Mouse (Mus musculus) naive thymus-derived CD4-positive, alpha-beta T cell, adult 2 months (primary cell): Measurements from ENCODE around the gene Rab43.
"Not testable (repeated sequence)": the region's sequence is repeated elsewhere in the genome, so short reads cannot be mapped to it uniquely, and the experiment has no call there.

Source experiments
- DNase-seq: peaks from one replicate; pipeline ENCODE4 v3.0.0-alpha.2; 2011; ENCODE audit warnings: low read depth

The Rab43 gene

DNA sequence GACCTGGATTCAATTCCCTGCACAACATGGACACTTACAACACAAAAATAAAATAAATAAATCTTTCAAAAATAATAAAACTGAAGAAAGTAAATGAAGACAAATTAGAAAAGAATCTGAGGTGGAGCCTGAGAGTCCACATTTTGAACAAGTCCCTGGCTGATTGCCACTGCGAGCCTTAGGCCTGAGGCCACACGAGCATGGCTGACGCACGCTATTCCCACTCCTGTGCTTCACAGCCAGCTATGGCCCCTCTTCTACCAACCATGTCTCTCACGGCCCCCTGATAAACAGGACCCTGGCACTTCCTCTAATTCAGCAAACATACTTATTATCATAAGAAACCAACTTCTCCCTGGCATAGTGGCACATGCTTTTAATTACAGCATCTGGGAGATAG, 25.3 kb downstream of the Rab43 start:
- no peak for DNase-seq

DNA sequence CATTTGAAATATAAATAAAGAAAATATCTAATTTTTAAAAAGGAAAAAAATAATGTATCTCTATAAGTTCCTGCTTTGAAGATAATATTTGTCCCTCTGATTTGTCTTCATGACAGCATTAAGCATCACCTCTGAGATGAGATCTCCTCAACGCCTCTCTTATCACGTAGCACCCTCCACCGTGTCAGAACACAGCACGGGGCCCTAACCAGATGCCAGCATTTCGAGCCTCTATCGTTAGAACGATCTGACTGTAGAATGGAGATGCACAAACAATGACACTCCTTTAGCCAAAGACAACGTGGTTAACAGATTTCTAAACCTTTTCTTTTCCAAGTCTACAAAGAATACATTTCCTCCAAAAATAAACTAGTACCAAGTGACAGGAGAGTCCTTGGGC, 27.9 kb downstream of the Rab43 start:
- no peak for DNase-seq

DNA sequence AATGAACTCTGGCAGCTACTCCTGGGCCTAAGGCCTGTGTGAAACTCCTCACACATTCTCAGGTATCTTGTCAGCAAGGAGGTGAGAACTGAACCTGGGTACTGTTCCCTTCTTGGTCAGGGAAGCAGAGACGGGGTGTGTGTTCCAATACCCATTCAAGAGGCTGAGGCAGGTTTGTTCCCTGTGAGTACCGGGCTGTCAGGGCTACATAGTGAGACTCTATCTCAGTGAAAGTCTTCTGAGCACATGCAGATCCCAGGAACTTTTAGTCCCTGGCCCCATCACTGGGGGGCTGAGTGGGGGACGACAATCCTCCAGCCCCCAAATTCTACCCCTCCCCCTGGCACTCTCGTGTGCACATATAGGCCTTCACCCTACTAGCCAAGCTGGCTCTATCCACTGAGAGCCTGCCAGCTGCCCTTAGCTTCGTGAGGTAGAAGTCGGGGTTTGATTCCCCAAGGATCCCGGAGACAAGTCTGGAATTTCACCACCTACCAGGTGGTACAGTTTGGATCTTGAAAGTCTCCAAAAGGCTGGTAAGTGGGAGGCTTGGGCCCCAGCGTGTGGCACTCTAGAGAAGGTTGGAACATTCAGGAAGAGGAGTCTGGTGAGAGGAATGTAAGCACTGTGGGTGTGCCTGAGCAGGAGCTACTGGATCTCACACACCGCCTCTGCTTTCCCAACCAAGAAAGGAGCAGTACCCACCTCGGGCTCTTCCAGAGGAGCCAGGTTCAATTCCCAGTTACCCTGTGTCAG, 31.2 kb downstream of the Rab43 start:
- no peak for DNase-seq

DNA sequence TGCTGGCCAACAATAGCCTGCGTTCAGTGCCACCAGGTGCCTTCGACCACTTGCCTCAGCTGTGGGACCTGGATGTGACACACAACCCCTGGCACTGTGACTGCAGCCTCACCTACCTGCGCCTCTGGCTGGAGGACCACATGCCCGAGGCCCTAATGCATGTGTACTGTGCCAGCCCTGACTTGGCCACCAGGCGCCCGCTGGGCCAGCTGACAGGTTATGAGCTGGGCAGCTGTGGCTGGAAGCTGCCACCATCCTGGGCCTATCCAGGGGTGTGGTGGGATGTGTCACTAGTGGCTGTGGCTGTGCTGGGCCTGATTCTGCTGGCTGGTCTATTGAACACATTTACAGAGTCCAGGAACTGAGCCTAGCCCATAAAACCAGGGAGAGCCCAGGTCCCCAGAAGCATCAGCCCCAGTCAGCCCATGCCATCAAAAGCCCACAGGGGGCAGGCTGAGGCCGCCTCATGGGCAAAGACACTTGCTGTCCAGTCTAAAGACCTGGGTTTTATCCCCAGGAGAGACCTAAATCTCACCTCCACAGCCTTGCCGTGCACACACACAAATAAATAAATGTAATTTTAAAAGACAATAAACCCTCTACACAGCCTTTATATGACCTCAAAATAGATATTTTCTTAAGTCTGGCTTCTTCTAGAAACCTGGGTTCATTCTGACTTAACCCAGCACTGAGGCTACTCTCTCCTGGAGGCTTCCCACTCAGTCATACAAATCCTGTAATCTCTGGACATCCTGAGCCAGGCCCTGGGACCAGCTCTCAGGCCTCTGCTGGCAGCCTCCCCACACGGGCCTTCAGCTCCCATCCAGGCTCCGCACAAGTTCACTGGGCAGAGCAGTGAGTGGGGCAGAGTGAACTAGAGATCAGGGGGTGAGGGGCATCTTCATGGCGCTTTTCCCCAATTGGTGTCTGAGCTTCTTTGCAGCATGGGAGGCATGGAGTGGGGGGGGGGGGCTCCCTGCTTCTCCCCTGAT, 32.5 kb downstream of the Rab43 start:
- no peak for DNase-seq

DNA sequence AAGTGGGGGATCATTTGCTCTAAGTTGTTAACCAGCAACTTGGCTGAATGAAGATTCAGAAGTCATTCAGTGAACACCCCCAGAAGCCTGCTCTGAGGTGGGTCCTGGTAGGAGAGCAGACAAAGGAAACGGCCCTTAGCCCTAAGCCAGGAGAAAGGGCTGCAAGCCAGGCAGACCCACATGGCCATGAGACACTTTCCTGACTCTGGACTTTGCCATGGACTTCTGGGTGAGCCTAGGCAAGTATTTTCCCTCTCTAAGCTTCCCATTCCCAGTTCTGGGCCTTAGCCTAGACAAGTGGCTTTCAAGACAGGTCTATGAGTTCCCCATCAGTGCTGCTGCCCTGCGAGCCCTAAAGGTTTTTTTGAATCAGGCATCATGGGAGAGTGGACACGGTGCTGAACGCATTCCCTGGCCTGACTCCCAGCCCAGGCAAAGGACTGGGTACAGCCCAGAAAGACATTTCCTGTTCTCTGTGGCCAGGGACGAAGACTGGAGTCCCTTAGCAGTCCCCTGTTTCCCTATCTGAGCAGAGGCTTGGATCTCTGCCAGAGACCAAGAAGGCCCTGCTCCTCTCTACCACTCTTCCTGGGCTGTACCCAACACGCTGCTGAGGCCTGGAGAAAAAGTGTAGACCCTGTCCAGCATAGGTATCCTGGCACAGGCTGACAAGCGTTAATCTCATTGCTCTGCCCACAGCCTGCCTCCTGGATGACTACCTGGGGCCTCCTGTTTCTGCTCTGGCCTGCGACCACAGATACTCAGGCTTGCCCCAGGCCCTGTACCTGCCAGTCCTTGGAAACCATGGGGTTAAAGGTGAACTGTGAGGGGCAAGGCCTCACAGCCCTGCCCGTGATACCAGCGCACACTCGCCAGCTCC, 33.4 kb downstream of the Rab43 start:
- DNase-seq: no peak

DNA sequence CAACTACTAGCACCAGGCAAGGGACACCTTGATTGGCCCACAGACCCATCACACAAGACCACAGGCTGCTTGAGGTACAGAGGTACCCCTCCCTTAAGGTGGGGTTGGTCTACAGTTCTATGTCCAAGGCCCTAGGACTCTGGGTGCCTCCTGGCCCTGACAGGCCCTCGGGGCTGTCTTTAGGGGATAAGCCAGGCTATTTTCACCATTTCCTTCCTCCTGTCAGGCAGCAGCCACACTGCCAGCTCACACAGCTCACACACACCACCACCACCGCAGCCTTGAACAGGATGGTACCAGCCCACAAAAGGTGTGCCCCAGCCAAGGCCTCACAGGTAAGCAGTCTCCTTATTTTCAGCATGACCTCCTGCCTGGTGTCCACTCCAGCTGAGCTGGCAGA, 34.1 kb downstream of the Rab43 start, which contains the start of gene Gp9:
Gp9 (plus strand) TSS at position 231 of the 400 bp plus-strand sequence.
- DNase-seq: no peak

DNA sequence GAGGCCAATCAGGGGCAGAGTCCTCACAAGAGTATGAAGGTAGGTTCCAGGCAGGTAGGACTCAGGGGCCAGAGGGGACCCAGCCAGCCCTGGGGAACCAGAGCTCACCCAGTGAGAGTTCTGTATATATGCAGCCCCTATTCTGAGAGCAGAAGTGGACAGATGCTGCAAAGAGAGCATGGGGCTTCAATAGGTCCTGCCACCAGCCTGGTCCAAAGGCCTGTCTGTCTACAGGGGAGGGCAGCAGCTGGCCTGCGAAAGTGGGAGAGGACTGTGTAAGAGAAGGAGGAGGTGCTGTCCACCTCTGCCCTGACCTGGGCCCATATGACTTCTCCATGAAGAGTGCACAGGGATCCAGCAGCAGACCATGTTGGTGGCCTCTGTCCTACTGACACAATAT, 35.3 kb downstream of the Rab43 start:
- DNase-seq: no peak

DNA sequence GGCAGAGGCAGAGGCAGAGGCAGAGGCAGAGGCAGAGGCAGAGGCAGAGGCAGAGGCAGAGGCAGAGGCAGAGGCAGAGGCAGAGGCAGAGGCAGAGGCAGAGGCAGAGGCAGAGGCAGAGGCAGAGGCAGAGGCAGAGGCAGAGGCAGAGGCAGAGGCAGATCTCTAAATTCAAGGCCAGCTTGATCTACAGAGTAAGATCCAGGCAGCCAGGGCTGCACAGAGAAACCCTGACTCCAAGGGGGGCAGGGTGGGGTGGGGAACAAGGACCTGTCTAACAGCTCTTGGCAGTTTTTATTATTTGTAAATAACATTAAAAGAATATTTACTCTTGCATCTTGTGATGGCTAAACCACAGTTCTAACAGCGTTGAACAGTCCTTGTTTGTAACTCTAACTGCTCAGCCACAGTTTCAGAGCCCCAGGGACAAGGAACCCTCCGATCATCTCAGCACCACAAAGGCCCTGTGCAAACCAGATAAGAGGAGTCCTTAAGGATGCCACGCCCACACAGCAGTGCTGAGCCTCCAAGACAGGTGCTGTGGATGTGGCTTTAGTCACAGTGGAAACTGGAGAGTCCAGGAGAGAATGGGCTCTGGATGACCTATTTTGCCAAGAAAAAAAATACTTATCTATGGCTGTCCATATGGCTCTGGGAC, 36.2 kb downstream of the Rab43 start:
- DNase-seq: no peak

DNA sequence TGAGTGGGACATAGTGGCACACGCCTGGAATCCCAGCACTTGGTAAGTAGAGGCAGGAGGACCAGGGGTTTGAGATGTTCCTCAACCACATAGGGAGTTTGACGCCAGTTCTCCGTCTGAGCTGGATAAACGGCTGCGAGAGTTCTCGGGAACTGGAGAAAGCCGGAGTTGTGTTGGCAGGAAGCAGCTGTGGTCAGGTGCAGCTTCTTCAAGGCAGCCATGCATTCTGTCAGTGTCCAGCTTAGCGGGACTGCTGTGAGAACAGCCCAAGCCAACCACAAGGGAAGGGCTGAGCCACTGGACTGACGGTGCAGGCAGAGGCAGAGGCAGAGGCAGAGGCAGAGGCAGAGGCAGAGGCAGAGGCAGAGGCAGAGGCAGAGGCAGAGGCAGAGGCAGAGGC, 37.1 kb downstream of the Rab43 start:
- DNase-seq: no peak

DNA sequence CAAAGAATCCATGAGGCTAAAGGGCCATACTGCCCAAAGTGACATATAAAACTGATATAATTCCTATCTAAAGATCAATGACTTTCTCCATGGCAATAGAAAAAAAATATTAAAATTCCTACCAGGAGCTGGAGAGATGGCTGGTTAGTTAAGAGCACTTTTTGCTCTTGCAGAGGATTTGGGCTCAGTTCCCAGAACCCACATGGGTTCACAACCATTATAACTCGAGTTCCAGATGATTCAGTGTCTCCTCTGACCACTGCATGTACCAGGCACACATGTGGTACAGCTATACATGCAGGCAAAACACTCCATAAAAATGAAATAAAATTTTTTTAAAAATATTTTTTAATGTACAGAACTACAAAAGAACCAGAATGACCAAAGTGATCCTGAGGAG, 37.5 kb downstream of the Rab43 start:
- no peak for DNase-seq

DNA sequence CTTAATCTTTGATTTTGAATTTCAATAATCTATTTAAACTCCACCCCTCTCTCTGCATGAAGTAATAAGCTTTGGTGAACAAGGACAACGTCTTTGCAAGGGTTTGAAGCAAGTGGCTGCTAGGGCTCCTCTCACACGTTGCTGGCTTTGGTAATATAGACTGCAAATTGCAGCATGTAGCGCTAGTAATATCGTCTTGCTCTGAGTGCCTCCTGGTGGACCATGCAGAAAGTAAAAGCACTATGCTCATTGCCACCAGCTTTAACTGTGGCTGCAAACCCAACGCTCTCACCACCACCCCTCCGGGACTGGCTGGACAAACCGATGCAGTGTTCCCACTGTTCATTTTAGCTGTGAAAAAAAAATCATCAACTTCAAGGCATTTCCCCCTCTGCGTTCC, 41.3 kb downstream of the Rab43 start:
- DNase-seq: peak; percentile 21

DNA sequence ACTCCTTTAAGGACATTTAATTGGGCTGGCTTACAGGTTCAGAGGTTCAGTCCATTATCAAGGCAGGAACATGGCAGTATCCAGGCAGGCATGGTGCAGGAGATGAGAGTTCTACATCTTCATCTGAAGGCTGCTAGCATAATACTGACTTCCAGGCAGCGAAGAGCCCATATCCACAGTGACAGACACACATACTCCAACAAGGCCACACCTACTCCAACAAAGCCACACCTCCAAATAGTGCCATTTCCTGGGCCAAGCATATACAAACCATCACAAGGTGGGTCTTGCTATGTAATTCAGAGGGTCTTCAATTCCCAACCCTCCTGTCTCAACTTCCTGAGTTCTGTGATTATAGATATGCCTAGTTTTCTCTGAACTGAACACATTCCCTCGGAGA, 47.7 kb downstream of the Rab43 start:
- DNase-seq: not testable (repeated sequence)

DNA sequence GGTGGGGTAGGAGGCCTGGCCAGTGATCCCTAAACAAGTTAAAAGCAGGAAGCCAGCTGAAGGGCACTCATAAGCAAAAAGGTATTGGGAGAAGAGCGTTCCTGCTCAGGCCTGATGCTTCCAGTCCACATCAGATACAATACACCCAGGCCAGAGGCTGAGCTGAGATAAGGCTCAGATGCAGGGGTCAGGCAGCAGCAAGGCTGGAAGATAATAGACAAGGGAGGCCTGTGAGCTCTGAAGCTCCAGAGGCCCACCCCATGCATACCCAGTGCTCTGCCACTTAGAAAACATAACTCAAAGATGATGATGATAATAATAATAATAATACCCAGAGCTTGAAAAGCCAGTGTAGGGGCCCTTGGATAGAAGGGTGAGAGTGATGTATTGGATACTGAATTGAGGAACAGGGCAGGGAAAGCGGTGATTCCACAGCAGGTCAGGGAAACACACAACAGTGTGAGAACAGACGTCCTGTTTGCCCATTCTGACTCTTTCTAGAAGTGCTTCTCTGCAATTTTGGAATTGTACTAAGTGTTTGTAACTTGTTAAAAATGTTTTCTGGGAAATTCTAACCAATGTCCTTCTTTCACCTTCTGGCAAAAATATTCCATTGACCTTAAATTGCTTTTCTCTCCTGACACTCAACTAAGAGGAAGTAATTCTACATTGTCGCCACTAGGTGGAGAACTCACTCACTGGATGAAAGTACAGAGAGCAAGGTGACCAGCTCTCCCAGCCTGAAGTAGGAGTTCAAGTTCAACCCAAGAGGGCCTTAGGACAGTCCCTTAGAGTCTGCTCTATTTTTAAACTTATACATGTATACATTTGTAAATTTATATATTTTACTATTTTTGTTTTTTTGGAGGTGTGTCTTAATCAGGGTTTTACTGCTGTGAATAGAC, 48.3 kb downstream of the Rab43 start:
- DNase-seq: peak; percentile 59

DNA sequence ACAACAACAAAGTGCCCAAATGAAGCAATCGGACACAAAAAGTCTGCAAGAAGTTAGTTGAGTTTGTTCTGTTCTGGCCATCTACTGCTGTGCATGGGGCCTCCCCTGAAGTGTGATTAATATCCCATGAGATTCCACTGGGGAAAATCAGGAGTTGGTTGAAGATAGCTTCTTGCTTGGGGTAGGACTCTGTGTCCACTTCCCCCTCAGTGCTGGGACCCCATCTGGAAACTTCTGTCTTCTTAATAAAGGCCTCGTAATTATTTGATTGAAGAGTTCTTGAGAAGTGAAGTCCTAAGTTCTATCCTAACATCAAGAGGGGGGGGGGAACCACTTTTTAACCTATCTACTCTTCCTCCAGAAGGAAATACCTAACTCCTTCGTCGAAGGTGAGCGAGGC, 49.8 kb downstream of the Rab43 start:
- DNase-seq: no peak

DNA sequence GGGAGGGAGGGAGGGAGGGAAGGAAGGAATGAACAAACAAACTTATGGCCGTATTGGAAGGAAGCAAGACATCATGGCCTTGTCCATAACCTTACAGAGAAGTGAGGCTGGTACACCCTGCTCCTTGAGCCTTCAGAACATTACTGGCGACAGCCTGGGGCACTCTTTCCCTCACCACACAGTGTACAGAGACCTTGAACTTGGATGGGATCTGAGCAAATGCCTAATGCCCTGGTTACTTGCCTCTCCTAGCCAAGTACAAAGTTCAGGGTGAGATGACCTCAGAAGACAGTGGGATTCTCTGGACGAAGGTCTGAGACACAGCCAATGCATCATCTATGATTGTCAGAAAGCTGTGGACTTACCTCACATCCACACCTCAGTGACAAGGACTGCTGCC, 52.1 kb downstream of the Rab43 start:
- no peak for DNase-seq

DNA sequence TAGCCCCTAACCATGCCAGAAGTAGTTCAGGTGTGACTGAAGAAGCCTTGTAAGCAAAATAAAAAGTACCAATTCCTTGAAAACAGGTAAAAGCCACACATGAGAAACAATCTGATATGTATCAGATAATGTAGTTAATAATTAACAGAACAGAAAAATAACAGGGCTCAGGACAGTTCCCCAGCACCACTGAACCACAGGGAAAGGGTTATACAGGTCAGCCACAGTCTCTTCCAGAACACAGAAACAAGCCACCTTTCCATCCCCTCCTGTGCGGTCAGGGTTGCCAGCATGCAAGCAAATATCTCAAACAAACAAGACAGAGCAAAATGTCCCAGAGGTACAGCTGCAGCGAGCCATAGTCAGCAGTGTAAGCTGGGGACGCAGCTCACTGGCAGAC, 52.6 kb downstream of the Rab43 start:
- DNase-seq: no peak

DNA sequence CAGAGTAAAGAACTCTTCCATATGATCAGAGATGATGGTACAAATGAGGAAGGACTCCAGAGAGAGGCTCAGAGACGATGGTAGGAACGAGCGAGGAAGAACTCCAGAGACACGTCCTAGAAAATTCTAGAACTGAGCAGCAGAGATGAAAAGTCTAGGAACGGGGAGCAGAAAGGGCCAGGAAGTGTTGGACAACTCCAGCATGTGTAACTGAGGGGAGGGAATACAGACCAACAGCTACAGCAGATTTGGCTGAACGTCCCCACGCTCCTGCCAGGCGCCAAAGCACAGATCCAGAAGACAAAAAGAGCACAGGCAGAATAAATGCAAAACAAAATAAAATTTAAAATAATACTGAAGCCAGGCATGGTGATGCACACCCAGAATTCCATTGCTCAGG, 55.1 kb downstream of the Rab43 start:
- no peak for DNase-seq

DNA sequence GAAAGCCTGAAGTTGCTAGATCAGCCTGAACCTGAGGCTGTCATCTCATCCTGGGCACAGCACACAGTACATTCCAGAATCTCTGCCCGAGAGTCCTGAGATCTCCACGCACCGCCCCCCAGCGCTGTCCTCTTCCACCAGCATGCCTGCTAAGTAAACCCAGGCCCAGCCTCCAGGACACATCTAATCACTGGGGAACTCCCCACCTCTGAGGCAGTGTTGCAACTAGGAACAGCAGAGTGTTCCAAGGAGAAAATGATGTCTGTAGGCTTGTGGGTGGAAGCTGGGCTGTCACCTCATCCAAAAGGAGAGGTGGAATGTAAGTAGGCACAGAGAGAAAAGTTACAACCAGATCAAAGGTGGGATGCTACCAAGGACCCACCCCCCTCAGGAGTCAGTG, 56.8 kb downstream of the Rab43 start:
- DNase-seq: no peak

DNA sequence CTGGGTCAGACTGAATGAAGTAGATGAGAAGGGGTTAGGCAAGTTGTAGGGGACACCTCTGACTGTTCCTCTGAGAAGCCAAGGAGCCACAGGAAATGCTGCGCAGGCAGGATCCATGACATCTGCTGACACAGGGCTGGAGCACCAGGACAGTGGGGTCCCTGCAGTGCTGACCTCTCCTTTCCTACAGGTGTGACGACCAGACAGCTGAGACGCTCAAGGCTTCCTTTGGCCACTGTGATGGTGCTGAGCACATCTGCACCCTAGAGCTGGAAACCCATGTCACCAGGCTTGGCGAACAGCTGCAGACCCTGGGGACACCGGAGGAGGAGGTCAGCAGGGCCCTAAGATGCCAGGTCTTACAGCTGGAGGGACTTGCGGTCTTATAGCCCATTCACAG, 60.4 kb downstream of the Rab43 start:
- no peak for DNase-seq

DNA sequence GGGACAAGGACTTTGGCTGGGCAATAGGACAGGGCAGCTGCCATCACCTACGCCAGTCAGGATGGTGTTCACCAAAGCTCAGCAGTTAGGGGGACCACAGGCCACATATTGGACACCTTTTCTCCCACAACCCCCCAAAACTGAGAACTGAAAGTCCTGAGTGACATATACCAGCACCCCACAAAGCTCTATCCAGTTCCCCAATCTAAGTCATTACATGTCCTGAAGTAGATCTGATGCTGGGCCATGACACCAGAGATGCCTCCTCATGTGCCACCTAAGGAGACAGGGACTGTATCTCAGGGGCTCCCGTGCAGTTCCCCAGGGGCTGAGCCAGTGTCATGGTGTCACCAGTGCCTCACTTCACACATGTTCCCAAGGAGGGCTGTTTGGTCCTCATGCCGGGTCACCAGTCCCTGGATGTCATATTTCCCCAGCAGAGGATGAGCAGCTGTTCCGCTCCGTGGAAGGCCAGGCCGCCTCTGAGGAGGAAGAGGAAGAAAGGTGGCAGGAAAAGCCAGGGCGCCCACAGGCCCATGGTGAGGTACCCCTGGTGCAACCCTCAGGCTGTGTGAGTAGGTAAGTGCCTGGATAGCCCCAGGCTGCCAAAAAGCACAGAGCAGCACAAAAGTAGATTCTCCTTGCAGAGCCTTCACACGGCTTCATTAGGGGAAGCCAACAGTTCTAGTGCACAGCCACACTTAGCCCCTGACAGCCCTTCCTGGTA, 61.6 kb downstream of the Rab43 start:
- no peak for DNase-seq
